Mouse (Mus musculus) CD4-positive naive resting alpha-beta T cell, adult 57 days (primary cell): ENCODE results near the gene Fam122c. TPM values are rescaled to one million over a fixed set of nuclear protein-coding genes. Genes with fewer than 3 reads are reported as not detected.

Source experiments
- total RNA-seq: library from RNA; stranded (reverse); gene quantifications from one replicate; pipeline ENCODE4 v1.2.4, GENCODE M21; 2023

Gene Fam122c
- not detected for total RNA-seq

DNA sequence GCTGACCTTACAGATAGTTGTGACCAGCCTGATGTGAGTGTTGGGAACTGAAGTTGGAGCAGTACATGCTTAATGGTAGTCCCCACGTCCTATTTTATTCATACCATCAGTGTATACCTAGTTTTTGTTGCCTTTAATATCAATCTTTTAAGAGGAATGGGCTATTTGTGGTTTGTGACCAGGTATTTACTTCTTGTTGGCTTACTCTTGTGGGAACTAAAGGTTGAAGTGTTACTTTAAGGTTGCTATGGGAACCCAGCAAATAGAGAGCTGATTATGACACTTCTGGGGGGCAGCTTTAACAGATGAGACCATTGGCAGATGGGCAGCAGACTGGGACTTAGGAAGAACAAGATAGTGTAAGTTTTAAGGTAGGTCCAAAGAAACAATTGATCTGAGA is at the start of gene Fam122c:
Gene Fam122c, plus strand, starts transcription at position 301 of the 400 bp plus-strand sequence.

DNA sequence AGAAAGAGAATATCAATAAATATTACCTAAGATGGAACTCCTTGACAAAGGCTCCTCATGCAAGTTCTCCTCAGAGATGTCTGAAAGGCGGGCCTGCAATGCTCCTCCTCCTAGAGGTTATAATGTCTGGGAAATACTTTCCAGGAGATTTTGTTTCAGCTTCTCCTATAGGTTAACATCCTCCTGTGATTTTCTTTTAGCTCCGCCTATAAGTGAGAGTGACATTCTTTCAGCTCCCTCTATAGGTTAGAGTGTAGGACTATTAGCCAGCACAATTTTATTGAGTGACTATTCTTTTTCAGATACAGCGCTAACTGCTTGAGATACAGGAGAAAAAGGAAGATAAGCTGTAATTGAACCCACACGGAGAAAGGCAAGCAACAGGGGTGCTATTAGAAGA is 33.2 kb upstream of the Fam122c start, which contains the start of gene Plac1:
Gene Plac1, minus strand, starts transcription at position 101 of the 400 bp plus-strand sequence.

DNA sequence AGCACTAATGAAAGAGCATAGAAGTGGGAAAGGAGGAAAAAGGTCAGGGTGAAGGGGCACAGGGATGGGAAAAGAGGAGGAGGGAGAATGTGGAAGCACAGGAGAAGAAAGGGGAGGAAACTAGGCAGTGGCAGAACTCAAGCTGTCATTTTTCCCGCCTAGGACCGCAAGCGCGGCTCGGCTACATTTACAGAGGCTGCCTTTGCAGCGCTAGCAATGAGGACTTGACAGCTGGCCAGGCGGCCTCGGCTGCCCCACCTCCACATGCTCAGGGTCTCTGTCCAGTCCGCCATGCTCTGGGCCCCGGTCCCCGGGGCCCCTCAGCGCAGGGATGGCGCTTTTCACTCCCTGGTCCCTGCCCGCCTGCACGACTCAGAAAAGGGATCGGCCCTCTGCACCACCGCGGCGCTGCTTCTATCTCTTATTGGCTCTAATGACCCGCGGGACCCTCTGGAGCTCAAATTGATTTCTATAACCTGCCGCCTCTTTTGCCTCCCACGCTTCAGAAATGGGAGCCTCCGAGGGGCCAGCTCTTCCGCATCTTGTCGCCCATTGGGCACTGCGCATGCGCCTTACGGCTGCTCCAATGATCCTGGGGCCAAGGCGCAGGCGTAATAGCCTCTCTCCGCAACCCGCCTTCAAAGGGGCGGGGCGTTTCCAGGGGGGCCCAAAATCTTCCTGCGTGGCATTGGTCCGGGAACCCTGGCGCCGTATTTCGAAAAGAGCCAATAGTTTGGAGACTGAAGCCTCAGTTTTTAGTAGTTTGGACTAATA is 3.7 kb upstream of the Fam122c start, which contains the start of gene Fam122b:
Gene Fam122b, minus strand, starts transcription at position 517 of the 774 bp plus-strand sequence.

DNA sequence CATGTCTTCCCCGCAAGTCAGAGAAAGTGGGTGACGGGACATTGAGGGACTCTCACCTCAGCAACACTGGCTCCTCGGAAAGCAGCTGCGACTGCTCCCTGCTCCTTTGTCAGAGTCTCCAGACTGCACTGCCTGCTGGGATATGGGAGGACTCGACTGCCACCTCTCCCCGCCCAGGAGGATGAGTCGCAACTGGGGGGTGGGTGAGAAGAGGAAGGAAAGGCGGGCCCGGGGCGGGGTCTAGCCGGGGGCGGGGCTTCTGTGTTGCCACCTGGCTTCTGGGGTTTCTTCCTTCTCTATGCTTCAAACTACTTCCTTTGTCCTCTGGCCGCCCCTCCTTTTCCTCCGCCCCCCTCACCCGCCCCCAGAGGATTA is 97.1 kb downstream of the Fam122c start, which contains the start of gene Mospd1:
Gene Mospd1, minus strand, starts transcription at position 137 of the 375 bp plus-strand sequence.

Other genes starting within 250 kb of the Fam122c start
- gene Plac1, start 33.3 kb upstream of the Fam122c start, total RNA-seq, result not detected
- 6.6 TPM for gene Fam122b, start 3.6 kb upstream of the Fam122c start, total RNA-seq
- 11.2 TPM for gene Mospd1, start 97.1 kb downstream of the Fam122c start, total RNA-seq
- not detected for gene Etd, start 161.5 kb downstream of the Fam122c start, total RNA-seq